Mouse (Mus musculus) right cerebral cortex, postnatal 14 days (tissue): ENCODE measurements at regions not wholly inside any gene's neighbourhood (a gene's known extent, or its start where the extent isn't known, plus 50 kb on each side); places are given as distances from the start of the nearest gene placed in this dataset.
A peak's percentile ranks its signal among the peaks of the same experiment; 100 is the strongest.
"Not testable (repeated sequence)": the region's sequence is repeated elsewhere in the genome, so short reads cannot be mapped to it uniquely, and the experiment has no call there.

Experiments
- DNase-seq: peaks from one replicate; pipeline ENCODE4 v3.0.0; 2022

DNA sequence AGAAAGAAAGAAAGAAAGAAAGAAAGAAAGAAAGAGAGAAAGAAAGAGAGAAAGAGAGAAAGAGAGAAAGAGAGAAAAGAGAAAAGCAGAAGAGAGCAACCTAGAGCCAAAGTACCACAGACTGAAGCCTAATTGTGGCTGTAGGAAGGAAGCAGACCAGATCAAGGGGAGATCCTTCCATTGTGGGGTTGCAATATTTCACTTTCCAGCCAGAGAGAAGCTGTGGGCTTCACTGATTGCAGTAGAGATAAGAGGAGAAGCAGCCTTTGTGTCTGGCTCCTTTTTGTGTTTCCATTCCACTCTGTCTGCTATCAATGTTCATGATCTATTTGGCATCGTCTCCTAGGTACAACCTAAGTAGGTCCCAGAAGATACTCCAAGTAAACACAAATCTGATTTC lies 79.0 kb upstream of the Xcl1 start:
- DNase-seq: no peak

DNA sequence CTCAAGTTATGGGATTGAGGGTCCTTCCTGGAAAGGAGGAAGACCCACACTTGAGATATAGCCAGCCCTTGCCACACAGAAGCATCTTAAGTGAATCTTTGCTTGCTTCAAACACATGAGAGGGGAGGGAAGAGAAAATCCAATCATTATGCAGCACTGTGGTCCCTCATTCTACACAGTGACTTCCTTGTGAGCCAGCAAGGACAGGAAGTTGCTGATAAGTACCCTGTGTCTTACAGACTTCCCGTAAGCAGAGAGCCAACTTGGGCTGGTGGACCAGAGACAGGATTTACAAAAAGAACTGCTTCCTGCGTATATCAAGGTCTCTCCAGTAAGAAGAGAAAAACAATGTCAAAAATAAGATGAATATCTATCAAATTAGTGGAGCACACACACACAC lies 78.1 kb upstream of the Xcl1 start:
- DNase-seq: no peak

DNA sequence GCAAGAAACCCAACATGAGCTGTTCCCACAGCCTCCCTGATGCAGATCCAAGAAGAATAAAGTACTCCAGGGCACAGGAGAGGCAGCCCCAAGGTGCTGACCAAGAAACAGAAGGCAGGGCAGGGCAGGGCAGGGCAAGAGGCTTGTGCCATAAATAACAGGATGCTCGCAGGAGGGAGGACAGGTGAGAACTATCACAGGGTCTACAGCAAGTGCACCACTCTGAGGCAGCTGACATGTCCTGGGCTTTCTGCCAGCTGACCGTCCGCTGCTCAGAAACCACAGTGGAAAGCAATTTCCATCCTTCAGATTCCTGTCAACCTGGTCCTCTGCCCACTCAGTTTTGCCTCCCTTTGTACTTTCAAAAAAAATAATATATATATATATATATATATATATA lies 77.0 kb upstream of the Xcl1 start:
- DNase-seq: no peak

DNA sequence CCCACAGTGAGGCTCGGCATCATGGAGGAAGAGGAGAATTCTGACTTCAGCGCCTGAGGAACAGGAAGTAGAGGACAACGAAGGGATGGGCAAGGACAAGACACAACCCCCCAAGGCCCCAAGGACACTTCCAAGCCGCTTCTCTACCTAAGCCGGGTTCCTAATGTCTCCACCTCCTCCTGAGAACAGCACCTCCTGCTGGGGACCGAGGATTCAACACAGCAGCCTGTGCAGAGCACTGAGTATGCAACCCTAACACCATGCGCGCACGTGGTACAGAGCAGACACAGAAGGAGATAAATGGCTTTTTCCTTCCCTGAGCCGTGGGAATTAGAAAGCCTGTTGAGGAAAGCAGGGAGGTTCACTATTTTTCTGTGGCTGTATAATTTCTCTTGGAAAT lies 64.2 kb upstream of the Xcl1 start:
- DNase-seq: peak; percentile 39

DNA sequence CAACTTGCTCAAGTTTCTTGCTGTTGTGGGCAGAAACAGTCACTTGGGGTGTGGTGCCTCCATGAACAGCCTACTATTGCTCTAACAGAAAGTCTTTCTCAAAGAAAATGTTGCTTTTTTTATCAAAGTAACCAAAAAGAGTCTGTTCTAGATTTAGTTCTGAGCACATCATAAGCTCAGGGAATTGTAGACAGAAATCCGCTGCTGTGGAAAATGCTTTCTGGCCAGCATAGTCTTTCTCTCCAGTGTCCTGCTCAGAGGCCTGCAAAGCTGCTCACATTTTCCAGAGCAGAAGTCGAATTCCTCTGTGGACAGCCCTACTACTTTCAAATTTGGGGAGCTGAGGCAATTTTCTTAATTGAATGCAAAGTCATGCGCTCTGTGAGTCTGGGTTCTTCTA lies 63.3 kb upstream of the Xcl1 start:
- no peak for DNase-seq

GRCm38 (mm10) chr1:164997660-164998059 lies 62.3 kb upstream of the Xcl1 start:
- DNase-seq: no peak

DNA sequence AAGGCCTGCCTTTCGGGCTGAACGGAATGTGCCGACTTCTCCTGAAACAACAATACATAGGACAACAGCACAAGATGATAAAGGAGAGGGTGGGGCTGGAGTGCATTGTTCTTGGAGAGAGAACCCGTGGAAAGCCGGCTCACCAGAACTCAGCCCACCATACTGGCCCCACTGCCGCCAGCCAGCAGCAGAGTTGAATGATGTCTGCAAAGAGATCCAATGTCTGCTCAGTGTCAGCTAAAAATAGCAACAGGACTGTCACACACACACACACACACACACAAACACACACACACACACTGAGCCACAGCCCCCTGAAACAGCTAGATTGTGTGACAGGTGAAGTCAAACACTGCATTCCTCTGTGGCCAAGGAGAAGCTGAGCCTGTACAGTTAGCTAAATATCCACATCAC lies 58.9 kb upstream of the Xcl1 start:
- DNase-seq: no peak

DNA sequence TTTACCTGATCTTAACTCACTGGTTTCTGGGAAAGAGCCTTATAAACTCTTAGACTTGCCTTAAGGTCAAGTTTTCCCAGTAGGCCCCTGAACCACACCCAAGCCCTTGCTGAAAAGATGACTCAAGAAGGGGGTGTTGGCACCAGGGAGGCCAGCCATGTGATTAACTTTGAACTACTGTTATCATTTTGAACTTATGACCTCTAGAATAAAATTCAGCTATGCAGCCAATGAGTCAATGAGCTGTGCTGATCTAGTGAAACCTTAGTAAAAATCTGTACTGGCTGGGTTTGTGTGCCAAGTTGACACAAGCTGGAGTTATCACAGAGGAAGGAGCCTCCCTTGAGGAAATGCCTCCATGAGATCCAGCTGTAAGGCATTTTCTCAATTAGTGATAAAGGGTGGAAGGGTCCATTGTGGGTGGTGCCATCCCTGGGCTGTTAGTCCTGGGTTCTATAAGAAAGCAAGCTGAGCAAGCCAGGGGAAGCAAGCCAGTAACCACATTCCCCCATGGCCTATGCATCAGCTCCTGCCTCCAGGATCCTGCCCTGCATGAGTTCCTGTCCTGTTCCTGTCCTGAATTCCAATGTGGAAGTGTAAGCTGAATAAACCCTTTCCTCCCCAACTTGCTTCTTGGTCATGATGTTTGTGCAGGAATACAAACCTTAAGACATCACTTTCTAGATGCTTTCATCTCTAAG lies 58.0 kb upstream of the Xcl1 start:
- not testable (repeated sequence) for DNase-seq

- no peak for DNase-seq
Observed at GRCm38 (mm10) chr1:164988982-164989381, 53.7 kb upstream of the Xcl1 start.

- no peak for DNase-seq
Observed at GRCm38 (mm10) chr1:164988191-164988590, 52.9 kb upstream of the Xcl1 start.

GRCm38 (mm10) chr1:164985521-164985920 lies 50.2 kb upstream of the Xcl1 start:
- not testable (repeated sequence) for DNase-seq
